Mouse (Mus musculus) ovary, adult 18-20 months (tissue): ENCODE data around the gene Map1a.

Experiments used
- DNase-seq: peaks from one replicate; pipeline ENCODE4 v3.0.0; 2022; ENCODE audit warnings: low spot score, mixed read lengths

The Map1a gene

GRCm38 (mm10) chr2:121308997-121309416, 19.6 kb downstream of the Map1a start:
- DNase-seq: no peak

GRCm38 (mm10) chr2:121316278-121316677, 26.9 kb downstream of the Map1a start:
- no peak for DNase-seq

DNA sequence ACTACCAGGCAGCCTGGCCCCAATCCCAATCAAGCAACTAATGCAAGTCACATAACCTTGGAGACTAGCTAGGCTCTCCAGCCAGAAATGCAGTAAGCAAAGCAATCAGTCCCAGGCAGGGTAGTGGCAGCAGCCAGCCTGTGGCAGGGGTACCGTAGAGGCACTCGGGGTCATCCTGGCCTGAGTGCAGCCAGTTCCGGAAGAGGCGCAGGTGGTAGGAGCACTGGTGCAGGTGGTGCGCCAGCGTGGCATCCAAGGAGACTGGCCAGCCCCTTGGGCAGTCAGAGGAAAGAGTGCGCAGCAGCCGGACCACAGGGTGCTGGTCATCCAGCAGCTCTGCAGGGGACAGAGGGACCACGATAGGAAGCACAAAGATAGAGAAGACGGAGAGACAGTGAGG, 33.6 kb downstream of the Map1a start:
- DNase-seq: no peak

GRCm38 (mm10) chr2:121323693-121324470, 34.5 kb downstream of the Map1a start:
- DNase-seq: no peak

GRCm38 (mm10) chr2:121329492-121329891, 40.1 kb downstream of the Map1a start:
- no peak for DNase-seq

DNA sequence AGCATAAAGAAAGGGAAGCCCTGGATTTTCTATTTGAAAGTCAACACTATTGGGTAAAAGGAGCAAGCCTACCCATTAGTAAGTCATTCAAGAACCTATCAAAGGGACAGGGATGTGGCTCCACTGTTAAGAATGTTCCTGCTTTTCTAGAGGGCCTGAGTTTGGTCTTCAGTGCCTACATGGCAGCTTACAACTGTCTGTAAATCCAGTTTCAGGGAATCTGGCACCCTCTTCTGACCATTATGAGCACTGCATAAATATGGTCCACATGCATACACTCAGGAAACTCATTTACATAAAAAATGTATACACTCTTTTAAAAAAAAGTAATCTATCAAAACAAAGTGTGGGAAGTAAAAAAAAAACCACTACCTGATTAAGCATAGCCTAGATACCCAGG, 49.7 kb downstream of the Map1a start:
- no peak for DNase-seq

DNA sequence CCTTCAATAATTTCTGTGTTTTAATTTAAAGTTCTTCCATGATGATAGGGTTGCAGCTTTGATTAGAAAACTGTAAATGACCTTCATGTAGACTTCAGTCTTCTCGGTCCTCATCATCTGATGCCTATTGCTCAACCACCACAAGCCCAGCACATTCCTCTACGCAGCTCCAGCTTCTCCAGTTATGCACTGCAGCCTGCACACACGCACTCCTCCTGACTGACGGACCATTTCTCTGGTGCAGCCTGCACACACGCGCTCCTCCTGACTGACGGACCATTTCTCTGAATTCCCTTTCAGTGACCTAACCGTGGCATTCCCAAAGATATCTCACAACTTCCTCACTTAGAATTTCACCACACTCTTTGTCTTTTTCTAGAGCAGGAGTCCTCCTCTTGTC, 63.8 kb downstream of the Map1a start:
- no peak for DNase-seq

DNA sequence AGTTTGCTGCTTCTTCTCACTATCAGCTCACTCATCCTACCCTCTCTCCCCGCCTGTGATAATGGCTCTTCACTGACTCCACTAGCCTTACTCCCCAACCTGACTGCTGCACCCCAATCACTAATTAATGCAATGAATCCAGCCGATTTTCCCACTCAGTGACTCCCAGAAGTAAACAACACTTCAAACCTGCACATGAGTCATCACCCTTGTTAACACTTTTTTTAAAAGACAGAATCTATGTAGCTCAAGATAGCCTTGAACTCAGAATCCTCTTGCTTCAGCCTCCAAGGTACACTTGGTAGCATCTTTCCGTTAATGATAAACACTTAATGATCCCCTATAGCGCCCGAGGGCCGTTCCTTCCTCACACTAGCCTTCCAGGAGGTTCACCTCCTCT, 65.0 kb downstream of the Map1a start:
- DNase-seq: no peak

DNA sequence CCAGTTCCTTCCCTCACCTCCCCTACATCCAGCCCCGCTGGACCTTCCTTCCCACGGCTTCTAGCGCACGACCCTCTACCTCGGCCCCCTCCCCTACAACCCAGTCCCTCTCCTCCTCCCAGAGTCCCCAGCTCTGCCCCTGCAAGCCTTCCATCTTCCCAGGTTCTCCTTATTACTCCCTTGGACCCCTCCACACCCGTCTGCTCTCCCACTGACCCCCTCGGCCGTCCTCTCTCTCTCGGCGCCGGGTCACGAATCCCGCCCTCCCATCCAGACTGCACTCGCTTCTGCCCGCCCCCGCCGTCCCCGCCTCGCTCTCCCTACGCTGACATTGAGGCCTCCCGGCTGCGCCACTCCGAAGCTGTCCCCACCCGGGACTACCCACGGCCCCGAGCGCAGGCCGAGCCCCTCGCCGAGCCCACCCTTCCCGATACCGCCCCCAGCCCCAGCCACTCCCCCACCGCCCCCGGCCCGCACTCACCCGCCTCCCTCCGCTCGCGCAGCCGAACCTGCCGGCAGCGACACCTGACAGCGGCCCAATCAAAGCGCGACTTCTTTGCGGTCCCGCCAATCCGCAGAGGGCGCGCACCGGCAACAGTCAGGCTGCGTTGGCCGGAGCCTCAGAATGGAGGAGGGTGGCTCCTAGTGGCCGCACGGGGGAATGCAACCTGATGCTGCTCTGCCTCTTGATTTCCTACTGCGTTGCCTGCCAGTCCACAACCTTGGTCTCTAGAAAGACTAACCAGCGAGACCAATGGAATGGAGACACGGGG, 65.6 kb downstream of the Map1a start, which contains the start of gene Ppip5k1:
Gene Ppip5k1, minus strand, starts transcription at position 577 of the 773 bp plus-strand sequence.
- peak; percentile 94 for DNase-seq

- DNase-seq: no peak
Measured at GRCm38 (mm10) chr2:121357494-121357893, 68.1 kb downstream of the Map1a start, which contains the start of gene Ckmt1. Gene Ckmt1, plus strand, starts transcription at chr2:121357714.

GRCm38 (mm10) chr2:121357961-121358360, 68.6 kb downstream of the Map1a start:
- DNase-seq: no peak

DNA sequence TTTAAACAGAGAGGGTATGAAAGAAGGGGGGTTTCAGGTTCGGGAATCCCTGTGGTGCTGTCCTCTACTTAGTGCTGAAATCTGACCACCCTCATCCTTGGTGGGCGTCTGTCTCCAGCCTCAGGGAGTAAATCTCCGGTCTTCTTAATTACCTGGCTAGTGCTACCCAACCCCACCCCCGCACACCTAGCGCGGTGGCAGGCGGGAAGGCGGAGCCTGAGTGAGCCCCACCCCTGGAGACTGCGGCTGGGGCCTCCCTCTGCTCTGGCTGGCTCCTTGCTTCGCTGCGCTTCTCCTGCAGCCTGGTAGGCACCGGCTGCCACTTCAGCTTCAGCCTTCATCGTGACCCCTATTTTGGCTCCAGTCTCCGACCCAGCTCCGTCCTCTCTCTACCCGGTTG, 69.0 kb downstream of the Map1a start:
- peak; percentile 32 for DNase-seq

DNA sequence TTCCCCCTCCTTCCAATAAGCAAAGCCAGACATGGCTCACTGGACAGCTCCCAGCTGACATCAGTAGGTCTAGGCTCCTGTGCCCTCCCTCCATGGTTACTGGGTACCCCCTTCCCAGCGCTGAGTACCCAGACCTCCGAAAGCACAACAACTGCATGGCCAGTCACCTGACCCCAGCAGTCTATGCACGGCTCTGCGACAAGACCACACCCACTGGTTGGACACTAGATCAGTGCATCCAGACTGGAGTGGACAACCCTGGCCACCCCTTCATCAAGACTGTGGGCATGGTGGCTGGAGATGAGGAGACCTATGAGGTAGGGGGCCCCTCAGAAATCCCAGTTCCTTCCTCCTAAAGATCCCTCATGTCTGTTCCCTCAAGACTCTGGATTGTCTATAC, 70.1 kb downstream of the Map1a start:
- no peak for DNase-seq
